Mouse (Mus musculus) lung, postnatal 10 days (tissue): Measurements from ENCODE around the gene Fbxo48.
A peak's percentile ranks its signal among the peaks of the same experiment; 100 is the strongest.

Source experiments
- DNase-seq: peaks from one replicate; pipeline ENCODE4 v3.0.0; 2021

Gene Fbxo48

DNA sequence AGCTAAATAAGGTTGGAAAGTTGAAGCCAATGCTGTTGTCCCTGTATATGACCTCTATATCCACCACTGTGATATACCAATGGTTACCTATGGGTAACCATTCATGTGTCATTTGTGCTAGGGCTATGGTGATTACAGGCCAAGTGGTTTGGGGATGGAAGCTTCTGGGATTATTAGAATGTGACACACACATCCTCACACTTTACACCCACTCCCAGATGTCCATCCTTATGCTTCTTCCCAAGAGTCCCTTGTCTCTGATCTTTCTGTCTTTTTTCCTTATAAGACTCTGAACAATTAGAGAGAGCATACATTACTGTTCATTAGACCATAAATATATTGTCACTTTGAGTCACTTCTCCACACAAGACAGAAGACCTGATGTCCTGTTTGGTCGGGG is 21.9 kb downstream of the Fbxo48 start:
- no peak for DNase-seq

GRCm38 (mm10) chr11:16976937-16977336 is 25.8 kb downstream of the Fbxo48 start:
- DNase-seq: peak; percentile 46

- no peak for DNase-seq
These were observed 26.4 kb downstream of the Fbxo48 start for GRCm38 (mm10) chr11:16977611-16978010.

DNA sequence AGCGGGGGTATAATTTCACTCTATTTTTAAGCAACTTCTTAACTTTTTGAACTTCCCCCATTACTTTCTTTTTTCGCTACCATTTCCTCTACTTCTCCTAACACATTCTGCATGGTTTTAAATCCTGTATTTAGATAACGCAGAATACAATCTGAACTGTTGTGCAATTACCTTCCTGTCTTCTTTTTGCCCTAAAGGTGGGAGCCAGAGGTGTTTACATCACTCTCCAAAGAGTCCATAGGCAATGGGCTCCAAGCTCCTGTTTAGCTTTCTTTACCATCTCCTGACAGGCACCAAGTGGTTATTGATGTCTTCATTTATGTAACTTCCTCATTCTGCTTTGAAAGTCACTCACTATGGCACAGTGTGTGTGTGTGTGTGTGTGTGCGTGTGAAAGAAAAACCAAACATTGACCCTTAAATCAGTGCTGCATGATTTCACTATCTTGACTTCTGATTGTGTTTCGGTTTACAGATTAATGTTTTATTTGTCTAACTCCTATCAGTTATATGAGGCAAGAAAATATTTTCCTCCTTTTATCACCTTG is 27.1 kb downstream of the Fbxo48 start:
- no peak for DNase-seq

GRCm38 (mm10) chr11:16986550-16987187 is 35.5 kb downstream of the Fbxo48 start:
- DNase-seq: no peak

- DNase-seq: no peak
These were observed 36.7 kb downstream of the Fbxo48 start for GRCm38 (mm10) chr11:16987745-16988328.

DNA sequence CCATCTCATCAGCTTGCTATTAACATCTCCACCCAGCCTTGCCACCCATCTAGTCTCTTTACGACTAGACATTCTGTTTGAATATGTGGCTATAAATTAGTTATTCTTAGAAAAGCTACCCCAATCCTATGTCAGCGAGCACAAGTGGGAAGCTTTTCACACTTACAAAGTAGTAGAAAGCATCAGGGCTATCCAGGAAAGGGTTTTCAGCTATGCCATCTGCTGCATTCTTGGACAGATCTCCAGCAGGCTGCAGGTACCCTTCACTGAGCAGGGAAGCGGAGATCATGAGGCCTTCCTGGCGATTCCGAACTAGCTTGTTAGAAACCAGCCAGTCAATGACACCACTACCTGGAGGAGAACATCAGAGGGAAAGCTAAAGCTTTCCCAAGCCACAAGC is 38.7 kb downstream of the Fbxo48 start:
- no peak for DNase-seq

DNA sequence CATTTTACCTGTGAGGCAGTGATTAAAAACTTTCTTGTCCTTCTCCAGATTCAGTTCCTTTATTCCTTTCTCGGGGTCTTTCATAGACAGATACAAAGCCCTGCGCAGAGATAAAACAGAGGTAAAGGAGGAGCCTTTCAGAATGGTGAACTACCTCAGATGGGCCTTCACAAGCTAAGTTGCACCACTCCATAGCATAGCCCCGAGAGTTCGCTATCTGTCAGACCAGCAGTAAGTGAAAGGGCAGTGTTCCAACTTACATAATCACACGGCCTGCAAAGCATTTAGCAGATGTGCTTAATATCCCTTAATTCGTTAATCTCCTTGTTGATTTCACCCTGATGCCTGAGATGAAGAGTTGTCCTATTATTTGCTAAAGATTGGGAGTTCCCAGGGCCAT is 41.7 kb downstream of the Fbxo48 start:
- no peak for DNase-seq

- no peak for DNase-seq
These were observed 45.6 kb downstream of the Fbxo48 start for GRCm38 (mm10) chr11:16996818-16997217.

GRCm38 (mm10) chr11:16997465-16997864 is 46.3 kb downstream of the Fbxo48 start:
- DNase-seq: no peak

- DNase-seq: no peak
These were observed 48.2 kb downstream of the Fbxo48 start for GRCm38 (mm10) chr11:16999387-16999786.

DNA sequence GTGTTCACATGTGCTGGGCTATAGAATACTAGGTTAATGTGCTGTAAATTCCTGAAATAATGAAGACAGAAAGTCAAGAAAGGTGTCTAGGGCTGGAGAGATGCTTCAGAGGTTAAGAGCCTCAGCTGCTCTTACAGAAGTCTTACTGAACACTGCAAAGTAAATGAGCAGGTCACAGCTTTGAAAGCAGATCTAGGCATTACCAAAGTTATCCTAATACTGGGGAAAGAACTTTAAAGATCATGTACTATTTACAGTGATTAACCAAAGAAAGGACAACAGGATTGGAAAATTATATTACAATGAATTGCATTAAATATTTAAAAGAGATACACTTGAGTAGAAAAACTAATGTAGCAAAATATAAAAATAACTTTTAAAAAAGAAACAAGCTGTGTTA is 48.8 kb downstream of the Fbxo48 start:
- DNase-seq: no peak

DNA sequence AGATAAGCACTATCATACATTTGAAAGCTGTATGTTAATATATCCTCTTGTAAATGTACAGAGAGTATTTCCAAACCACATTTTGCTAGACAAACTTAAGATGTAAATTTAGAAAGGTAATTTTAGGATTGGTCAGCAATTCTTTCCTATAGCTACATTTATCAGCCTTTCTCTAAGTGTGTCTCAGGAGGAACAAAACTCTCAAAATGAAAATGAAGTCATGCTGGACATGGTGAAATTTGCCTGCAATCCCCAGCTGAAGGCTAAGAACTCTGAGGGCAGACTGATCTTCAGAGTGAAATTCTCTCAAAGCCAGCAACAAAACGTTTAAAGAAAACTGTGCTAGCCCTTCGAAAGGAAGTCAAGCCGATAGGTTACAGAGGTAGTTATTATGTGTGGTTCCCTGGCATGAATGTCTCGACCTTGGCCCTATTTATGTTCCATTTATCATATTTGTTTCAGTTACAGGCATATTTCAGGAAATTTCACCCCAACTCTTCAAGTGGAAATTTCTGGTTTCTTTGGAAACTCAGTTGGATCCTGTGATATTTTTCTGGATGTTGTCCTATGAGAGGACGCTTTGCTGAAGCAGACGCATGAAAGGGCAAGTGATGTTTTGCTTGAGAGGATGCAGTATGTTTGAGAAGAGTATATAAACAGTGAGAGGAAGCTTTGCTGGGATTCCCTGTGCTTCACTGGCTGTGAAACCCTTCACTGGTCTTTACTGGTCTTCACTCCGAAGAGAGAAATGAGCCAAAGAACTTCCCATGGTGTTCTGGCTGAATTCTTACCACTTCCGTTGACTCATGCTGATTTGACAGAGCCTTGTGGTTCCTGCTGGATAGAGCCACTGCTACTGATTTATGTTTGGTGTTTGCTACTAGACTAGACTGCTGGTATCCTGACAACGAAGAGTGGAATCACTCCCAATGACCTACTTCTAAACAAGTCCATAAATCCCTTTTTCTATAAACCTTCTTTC is 49.5 kb downstream of the Fbxo48 start:
- peak; percentile 15 for DNase-seq

- no peak for DNase-seq
These were observed 51.7 kb downstream of the Fbxo48 start for GRCm38 (mm10) chr11:17002739-17003373.

DNA sequence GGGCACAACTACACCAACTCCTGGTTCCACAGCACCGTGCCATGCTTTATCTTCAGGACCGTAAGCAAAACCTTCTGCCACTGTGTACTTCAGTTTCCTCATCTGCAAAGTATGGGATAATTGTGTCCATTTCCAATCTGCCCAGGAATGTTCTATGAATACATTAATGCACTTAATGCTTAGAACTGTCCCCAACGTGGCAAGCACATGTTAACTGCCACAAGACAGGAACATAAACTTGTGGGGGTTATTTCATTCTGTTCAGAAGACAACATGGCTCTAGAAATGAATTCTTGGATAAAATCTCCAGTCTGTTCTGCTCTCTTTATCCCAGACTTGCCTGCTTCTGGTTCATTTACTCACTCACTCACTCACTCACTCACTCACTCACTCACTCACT is 52.6 kb downstream of the Fbxo48 start:
- DNase-seq: no peak
